Mouse (Mus musculus) frontal cortex, postnatal 10 days (tissue): Measurements from ENCODE around the gene Hes5.
A peak's percentile ranks its signal among the peaks of the same experiment; 100 is the strongest.

ENCODE experiments used
- DNase-seq, 2 experiments: peaks; one replicate each; pipeline ENCODE4 v3.0.0; 2022; ENCODE audit warnings: low spot score in 2 of 2, mixed read lengths in 1 of 2

Hes5 gene

DNA sequence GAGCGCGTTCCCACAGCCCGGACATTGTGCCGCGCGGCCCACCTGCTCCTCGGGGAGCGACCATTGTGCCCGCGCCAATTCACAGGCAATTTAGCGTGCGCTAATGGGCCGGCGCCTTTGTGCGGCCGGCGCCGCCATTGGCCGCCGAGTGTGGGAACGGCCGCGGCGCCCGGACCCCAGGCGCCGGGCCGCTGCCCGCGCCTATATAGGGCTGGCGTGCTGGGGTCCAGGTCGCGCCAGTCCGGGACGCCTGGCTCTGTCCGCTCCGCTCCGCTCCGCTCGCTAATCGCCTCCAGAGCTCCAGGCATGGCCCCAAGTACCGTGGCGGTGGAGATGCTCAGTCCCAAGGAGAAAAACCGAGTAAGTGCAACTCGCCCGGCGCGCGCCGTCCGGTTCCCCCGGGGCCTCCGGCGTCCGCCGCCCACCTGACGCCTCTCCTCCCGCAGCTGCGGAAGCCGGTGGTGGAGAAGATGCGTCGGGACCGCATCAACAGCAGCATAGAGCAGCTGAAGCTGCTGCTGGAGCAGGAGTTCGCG, at the start of gene Hes5:
Gene Hes5, plus strand, starts transcription at position 234 of the 536 bp plus-strand sequence.
- DNase-seq: peak; percentile 68 to 79

DNA sequence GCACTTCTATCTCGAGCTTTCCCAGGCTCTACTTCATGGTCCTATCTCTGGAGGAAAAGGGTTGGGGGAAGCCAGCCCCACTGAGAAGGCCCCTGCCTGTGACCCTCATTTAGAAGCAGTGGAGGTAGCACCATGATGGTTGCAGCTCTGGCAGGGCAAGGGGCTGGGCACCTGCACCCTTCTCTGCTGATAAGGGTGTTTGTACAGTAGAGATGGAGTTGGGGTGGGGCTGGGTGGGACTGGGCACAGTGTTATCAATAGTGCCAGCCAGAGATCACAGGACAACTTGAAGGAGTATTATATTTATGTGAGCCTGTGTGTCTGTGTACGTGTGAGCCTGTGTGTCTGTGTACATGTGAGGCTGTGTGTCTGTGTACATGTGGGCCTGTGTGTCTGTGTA, 49.1 kb upstream of the Hes5 start:
- DNase-seq: no peak

DNA sequence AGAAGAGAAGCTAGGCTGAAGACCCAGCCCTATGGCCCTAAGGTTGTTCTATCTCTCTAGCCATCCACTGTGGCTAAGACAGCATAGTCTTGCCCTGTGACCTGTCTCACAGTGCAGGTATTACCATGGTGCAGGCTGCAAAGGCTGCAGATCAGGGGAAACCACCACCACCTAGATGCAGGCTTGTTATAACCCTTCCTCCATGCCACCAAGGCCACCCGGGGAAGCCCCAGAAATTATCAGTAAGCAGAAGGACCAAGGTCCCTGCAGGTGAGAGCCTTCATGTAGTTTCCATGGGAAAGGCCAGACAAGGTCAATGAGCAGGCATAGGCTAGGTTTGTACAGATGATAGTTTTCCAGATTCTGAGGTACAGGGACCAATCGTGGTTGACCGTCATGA, 46.9 kb upstream of the Hes5 start:
- no peak for DNase-seq

DNA sequence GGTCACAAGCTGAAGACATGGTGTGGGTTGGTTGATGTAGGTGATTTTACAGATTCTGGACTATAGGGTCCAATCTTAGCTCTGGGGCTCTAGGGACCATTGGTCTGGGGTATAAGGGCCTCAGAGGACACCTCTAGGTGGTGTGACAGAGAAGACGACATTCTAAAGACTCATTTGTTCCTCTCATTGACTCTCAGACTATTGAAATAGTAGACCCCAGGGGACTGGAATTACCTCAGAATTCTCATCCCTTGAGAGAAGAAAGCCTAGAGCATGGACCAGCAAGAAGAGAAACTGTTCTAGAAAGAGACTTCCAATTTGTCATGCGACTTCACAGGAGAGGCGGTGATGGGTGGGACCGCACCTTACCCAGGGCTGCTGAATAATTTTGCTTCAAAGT, 46.5 kb upstream of the Hes5 start:
- DNase-seq: no peak

DNA sequence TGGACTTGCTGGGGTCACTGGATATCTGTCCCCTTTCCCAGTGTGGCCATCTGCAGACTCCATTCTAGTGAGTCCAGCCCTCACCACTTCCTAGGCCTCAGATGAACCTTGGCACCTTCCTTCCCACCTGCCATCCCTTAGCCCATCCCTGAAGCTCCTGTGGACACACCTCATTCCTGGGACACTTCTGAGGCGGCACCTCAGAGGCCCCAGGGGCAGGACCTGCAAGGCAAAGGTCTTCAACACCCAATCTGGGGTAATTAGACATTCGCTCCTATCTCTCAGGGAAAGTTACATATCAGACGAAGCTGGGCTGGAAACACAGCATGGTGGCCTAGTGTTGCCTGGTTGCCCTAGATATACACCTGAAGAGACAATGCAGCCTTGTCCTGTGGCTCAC, 46.0 kb upstream of the Hes5 start:
- DNase-seq: no peak

DNA sequence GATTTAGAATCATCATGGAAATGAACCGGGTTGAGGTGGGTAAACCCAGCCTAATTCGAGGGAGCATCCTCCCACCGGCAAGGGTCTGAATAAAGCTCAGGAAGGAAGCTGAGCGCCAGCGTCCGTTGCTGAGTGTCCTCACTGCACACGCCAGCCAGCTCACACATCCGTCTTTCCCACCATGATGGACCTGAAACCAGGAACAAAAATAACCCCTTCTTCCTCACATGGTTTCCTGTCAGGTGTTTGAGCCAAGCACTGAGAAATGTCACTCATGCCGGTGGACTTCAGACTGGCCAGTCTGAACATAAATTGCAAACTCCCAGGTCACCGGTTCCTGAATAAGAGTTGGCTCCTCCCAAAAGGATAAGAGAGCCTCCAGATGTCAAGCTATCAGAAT, 45.4 kb upstream of the Hes5 start:
- no peak for DNase-seq

DNA sequence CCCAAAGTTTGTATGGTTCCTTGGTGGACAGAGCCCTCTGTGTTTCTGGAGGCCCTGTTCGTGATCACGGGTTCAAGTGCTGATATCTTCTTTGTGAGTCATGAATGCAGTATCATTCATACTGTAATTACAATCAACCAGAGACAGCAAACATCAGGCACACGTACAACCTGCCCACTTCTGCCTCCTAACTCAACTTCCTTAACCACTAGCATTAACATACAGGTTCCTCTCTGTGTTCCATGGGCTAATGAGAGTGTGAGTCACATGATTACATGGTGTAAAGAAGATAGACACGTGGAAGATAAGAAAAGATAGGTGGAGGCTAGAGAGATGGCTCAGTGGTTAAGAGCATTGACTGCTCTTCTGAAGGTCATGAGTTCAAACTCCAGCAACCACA, 44.1 kb upstream of the Hes5 start:
- no peak for DNase-seq

DNA sequence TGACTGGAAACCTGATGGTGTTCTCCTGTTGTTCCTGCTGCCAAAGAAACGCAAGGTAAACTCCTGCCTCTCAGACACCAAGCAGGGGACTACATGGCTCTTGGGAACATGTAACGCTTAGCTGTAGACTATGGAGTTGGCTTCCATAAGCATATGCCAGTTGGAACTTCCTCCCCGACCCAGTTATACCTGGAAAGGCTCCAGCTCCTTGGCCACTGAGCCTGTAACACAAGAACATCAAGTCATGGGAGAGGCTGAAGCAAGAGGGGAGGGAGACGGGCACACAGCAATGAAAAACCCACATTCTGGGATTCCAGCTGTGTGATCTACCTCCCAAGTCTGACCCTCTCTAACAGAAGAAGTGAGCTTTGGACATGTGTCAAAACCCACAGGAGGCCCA, 38.4 kb upstream of the Hes5 start:
- DNase-seq: no peak

DNA sequence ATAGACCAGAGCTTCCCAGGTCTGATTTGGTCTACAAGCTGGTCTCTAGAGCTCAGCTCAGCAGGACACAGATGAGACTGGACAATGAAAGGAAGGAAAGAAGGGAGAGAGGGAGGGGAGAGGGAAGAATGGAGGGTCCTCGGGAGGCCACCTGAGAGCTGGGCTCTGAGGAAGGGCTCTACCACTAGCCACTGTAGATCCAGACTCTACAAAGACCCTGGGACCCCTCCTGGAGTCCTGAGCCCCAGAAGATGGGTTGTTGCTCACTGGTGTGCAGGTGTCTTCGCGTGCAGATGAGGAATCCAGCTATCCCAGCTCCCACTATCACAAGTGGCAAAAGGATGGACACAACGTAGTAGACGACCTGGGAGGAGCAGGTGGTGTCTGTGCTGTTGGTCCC, 37.8 kb upstream of the Hes5 start:
- DNase-seq: no peak

DNA sequence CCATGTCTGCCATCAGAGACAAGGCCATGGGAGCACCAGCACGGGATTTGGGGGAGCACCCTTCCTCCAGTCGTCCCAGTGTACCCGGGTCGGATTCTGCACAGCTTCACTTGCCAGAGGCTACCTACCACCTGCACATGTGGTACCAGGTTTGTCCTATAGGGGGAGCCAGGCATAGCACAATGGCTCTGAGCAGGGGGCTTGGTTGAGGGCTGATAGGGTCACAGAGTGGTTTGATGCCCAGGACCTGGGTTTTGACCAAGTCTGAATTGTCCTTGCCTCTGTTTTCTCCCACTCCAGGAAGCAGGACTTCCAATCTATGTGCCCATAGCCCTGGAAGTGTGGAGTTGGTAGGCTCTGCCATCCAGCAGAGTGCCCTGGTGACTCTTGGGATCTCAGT, 35.3 kb upstream of the Hes5 start:
- DNase-seq: no peak

DNA sequence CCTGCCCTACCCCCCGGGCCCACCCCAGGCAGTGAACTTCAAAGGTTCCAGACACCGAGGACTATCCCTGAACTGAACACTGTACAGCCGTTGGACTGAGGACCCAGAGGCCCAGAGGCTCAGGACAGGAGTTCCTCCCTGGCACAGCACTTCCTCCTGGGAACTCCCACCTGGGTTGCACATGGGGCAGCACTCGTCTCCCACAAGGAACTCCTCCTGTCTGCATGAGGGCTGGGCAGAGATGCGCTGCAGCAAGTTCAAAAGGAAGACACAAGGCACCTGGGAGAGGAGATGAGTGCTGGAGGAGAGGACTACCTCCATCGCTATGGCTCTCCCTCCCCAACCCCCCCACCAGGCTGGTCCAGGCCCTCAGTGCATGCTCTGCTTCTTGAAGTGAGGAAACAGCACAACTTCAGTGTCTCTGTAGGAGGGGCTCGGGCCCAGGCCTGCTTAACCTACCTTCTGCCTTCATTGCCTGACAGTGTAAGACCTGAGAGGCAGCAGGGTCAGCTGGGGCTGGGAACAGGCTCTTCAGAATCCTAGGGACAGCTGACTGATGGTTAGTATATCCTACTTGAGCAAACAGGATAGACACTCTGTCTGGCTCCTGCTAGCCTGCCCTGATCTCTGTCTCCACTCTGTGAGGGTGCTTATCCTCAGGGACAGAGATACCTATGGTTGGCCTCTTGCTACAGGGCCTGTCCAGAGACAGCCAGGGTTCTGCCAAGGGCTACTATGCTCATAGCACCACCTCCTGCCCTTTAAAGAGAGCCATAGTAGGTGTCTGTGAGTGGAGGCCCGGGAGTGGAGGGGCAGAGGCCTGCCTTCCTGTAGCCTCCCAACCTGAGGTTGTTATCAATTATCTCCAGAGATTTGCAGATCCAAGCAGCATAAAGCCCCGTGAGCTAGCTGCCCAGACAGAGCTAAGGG, 33.5 kb upstream of the Hes5 start:
- DNase-seq: no peak

DNA sequence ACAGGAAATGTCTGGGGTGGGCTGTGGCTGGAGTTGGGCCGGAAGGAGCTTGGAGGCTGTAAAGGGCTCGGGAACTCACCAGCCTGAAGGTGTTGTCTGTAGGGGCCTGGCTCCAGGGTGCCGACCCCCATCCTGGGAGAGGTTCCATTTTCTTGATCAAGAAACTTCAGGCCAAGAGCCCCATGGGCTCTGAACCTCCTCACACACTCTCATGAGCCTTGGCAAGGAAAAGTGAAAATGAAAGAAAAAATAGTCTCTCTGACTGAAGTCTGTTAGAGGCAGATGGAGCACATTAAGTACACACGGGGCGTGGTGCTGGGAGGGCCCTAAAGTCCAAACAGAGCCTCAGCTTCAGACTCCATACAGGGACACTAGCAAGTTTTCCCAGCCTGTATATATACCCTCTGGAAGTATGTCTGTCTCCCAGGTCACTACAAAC, 32.8 kb upstream of the Hes5 start:
- no peak for DNase-seq

DNA sequence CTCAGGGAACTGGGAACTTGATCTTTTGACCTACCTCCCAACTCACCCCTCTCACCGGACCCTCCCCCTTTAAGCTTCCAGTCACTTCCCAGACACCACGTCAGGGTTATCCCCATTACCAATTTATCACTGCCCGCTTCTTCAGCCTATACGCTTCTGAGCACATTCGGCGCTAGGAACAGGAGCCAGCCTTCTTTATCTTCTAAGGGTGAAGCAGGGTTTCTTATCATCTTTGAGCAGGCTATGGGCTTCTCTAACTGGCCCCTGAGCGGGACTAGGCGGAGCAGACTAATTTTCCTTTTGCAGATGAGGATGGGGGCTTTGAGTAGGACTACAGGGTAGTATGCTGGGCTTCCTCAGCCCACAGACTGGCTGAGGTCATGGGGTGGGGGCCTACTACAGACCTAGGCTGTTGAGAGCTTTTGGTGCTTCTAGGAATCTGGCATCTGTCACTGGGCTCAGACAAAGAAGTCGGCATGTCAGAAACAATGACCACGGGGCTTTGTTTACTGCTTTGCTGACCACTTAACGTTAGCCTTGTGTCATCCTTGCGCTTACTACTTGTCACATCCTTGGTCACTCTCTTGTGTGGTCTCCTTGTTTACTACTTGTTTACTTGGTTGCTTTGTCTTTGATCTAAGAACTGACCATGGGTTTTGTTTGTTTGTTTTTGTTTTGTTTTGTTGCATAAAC, 32.2 kb upstream of the Hes5 start, which contains the start of gene Tnfrsf14:
Gene Tnfrsf14, minus strand, starts transcription at position 169 of the 693 bp plus-strand sequence.
- DNase-seq: no peak

DNA sequence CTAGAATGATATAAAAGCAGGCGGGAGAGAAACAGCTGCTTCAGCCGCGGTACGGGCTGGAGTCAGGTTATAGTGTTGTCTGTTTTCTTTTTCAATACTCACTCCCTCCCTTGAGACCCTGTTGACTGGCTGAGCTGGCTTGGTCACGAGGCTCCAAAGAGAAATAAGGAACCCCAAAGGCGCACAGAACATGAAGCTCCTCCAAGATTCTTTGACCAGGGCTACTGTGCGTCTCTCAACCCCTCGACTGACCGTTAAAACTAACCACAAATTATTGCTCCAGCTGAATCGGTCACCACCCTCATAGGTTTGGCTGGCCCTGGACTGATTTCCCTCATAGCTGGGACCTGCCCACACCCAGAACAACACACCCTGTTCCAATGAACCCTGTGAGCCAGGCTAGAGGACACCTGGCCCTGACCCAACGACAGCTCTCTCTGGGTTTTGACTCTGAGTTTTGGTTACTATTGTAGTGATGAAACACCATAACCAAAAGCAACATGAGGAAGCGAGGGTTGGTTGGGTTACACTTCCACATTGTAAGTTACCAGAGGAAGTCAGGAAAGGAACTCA, 31.5 kb upstream of the Hes5 start:
- no peak for DNase-seq

DNA sequence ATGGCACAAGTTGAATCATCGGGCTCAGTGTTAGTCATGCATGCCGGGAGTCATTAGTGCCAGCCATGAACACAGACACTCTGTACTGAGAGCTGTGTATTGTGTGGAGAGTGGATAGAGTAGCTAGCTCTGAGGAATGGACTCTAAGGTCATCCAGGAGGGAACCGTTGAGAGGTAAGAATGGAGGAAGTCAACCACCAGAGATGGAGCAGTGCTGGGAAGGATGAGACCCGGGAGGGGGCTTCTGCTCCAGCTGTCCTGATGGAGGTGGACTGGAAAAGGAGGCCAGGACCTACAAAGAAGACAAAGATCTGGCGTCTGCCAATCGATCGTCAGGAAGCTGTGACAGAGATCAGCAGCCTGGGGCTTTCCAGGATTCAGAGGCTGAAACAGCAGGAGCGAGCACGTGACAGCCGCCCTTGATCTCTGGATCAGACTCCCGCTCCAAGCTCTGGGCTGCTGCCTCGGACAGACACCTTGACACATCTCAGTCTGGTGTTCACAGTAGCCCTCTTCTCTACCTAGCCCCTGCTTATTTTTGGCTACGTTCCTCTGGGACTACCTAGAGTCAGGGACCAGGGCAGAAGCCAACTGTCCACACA, 27.3 kb upstream of the Hes5 start:
- no peak for DNase-seq

DNA sequence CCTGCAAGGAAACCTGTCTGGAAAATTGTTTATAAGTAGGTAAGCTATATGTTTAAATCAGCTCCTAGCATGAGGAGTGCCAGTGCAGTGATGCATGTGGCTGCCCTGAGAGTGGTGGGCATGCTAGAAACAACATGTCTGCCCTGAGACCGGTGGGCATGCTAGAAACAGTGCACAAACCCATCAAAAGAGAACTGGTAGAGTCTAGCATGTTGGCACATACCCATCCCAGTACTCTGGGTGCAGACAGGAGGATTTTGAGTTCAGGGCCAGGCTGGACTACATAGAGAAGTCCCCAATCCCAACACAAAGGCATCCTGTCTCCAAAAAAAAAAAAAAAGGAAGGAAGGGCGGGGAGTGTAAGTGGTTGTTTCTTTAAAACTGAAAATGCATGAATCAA, 25.9 kb upstream of the Hes5 start:
- no peak for DNase-seq

DNA sequence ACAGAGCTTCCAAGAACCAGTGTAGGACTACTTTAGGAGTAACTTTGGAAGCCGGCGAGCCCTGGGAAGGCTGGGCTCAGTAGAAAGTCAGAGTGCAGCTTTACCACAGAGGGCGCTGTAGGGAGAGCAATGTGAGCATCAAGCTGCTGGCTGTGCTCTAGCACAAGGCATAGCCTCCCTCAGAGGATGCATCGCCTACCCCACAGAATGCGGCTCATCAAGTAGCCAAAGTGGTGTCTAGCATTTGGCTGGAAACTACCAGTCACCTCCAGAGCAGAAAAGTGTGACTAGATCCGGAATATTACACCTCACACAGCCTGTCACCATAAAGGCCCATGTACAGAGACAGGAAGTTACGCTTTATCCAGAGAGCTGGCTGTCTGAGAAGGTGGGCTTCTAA, 24.9 kb upstream of the Hes5 start:
- no peak for DNase-seq

DNA sequence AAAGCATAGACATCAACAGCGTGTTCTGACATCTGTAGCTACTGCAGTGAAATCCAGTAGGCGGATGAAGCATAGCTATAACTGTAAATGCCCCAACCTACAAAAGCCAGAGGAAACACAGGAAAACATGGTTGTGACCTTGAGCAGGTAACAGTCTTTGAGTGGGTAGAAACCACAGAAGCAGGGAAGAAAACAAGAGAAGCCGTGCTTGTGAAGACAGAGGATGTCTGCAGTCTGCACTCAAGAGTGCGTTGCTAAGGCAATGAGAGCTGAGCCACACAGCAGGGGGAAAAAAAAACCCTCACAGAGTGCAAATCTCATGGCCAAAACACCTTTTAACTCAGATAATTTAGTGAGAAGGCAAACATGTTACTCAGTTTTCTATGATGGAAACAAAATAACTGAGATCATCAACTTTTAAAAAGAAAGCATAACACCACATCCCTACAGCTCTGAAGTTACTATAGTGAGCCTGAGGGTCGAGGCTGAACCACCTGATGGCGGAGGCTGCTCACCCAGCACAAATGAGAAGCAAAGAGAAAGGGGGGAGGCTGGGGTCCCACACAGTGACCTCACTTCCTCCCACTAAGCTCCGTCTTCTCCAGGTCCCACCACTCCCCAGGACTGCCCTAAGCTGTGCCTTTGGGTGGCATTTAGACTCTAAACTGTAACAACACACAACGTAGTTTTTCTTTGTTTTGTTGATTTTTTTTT, 24.0 kb upstream of the Hes5 start:
- DNase-seq: no peak

DNA sequence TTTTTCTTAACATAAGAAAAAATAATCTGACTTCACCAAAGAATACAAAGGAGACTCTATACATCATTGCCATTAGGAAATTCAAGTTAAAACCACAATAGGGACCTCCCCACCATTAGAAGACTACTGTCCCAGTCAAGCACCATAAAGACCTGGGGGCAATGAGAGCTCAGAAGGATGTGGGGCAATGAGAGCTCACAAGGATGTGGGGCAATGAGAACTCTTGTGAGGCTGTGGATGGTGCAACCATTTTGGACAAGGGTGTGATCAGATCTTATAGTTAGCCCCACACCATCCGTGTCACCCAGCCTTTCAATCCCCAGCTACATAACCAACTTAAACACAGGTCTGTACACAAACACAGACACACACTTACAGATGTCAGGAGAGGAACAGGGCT, 23.0 kb upstream of the Hes5 start:
- no peak for DNase-seq

DNA sequence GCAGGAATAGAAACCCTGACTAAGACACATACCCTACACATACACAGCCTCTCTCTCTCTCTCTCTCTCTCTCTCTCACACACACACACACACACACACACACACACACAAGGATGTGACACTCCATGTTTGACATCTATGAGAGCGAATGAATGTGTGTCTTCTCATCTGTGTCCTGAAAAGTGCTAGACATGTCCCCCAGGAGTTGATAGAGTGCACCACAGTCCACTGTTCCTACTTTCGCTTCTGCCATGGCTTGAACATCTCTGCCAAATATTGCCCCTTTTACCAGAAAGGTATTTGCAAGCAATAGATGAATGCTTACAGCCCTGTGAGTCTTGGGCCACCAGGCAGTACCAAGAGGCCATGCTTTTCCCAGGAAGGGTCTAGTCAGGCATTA, 20.6 kb upstream of the Hes5 start:
- no peak for DNase-seq

DNA sequence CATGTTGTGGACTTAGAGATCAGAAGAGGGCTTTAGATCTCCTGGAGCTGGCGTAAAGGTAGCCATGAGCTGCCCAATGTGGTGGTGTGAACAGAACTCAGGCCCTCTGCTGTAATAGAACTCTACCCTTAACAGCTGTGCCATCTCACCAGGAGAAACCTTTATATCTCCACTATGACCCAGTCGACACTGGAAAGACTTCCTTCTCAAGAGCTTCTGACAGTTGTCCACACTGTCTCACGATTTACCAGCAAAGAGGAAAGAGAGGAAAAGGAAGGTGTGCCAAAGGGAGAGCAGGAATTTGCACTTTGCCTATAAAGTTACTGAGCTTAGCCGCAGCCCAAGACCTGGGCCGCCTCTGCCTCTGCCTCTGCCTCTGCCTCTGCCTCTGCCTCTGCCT, 18.9 kb upstream of the Hes5 start:
- DNase-seq: no peak
